Mouse (Mus musculus): ENCODE measurements at regions not wholly inside any gene's neighbourhood (a gene's known extent, or its start where the extent isn't known, plus 50 kb on each side); places are given as distances from the start of the nearest gene placed in this dataset.

- WGBS, result 85% methylated on average over 10 of the region's 10 CpGs
- Histone ChIP-seq H3K9me3 (no peaks in the 10 kb centered on the region), H3K27ac (no peak overlapping the region), H3K4me3 (no peak overlapping the region), H3K9ac (no peak overlapping the region), H3K36me3 (no peaks in the 10 kb centered on the region), H3K4me1 (peaks cover 10% of the 10 kb centered on the region), H3K4me2 (no peak overlapping the region), H3K27me3 (no peaks in the 10 kb centered on the region)
- no peak for ATAC-seq (ENCODE audit: borderline replicate concordance, extremely low read depth, low FRiP score, low TSS enrichment)
Observed at GRCm38 (mm10) chr2:74239586-74239985, 328.5 kb upstream of the Atp5g3 start.

- no peak for ATAC-seq (ENCODE audit: borderline replicate concordance, extremely low read depth, low FRiP score, low TSS enrichment)
- Histone ChIP-seq H3K27me3 (no peaks in the 10 kb centered on the region), H3K4me2 (no peak overlapping the region), H3K9me3 (no peaks in the 10 kb centered on the region), H3K36me3 (no peaks in the 10 kb centered on the region), H3K4me3 (no peak overlapping the region), H3K9ac (no peak overlapping the region), H3K4me1 (no peaks in the 10 kb centered on the region), H3K27ac (no peak overlapping the region)
- whole genome bisulfite sequencing, result 78% methylated on average over 3 of the region's 3 CpGs
Observed at GRCm38 (mm10) chr2:74217437-74217836, 306.3 kb upstream of the Atp5g3 start.

DNA sequence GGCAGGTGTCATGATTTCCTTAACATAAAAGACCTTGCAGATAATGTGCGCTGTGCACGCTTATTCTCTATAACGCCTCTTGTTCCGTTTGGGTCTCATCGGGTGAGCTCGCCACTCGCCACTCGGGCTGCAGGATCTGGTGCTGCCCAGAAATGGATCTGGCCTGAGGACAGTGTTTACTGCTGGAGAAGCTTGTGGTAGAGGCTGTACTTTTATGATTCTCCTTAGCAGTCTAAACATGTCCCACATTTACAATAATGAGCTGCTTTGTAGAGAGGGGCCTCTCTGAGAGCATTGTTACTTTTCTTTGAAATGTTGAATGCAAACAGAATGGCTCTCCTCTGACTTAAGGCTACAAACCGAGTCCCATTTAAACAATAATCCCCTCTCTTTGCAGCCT, 299.1 kb upstream of the Atp5g3 start:
- Histone ChIP-seq H3K27ac (no peak overlapping the region), H3K4me3 (no peak overlapping the region), H3K4me1 (no peaks in the 10 kb centered on the region), H3K9ac (no peak overlapping the region), H3K9me3 (no peaks in the 10 kb centered on the region), H3K4me2 (no peak overlapping the region), H3K36me3 (no peaks in the 10 kb centered on the region), H3K27me3 (no peaks in the 10 kb centered on the region)
- WGBS, result 71% methylated on average over 9 of the region's 9 CpGs
- no peak for ATAC-seq (ENCODE audit: borderline replicate concordance, extremely low read depth, low FRiP score, low TSS enrichment)

- Histone ChIP-seq H3K4me3 (no peak overlapping the region), H3K4me1 (no peaks in the 10 kb centered on the region), H3K4me2 (no peak overlapping the region), H3K27me3 (no peaks in the 10 kb centered on the region), H3K9me3 (no peaks in the 10 kb centered on the region), H3K27ac (no peak overlapping the region), H3K9ac (no peak overlapping the region), H3K36me3 (no peaks in the 10 kb centered on the region)
- 72% methylated on average over 3 of the region's 3 CpGs for WGBS
- no peak for ATAC-seq (ENCODE audit: borderline replicate concordance, extremely low read depth, low FRiP score, low TSS enrichment)
Observed at GRCm38 (mm10) chr2:74209421-74209917, 298.3 kb upstream of the Atp5g3 start.

GRCm38 (mm10) chr2:74207440-74207839, 296.3 kb upstream of the Atp5g3 start:
- no peak overlapping the region for H3K4me2 ChIP-seq
- H3K4me3 ChIP-seq, result no peak overlapping the region
- WGBS, result 53% methylated on average over 10 of the region's 10 CpGs
- H3K4me1 ChIP-seq, result no peaks in the 10 kb centered on the region
- H3K27ac ChIP-seq, result no peak overlapping the region
- no peak for ATAC-seq (ENCODE audit: borderline replicate concordance, extremely low read depth, low FRiP score, low TSS enrichment)
- H3K9me3 ChIP-seq, result no peaks in the 10 kb centered on the region
- no peaks in the 10 kb centered on the region for H3K36me3 ChIP-seq
- no peak overlapping the region for H3K9ac ChIP-seq
- no peaks in the 10 kb centered on the region for H3K27me3 ChIP-seq

- Histone ChIP-seq H3K9me3 (no peaks in the 10 kb centered on the region), H3K4me3 (no peak overlapping the region), H3K36me3 (no peaks in the 10 kb centered on the region), H3K4me2 (no peak overlapping the region), H3K9ac (no peak overlapping the region), H3K27ac (no peak overlapping the region), H3K4me1 (peaks cover 4% of the 10 kb centered on the region; the same call in 1 of the 2 replicates), H3K27me3 (no peaks in the 10 kb centered on the region)
- no peak for ATAC-seq (ENCODE audit: borderline replicate concordance, extremely low read depth, low FRiP score, low TSS enrichment)
- 42% methylated on average over 3 of the region's 3 CpGs for WGBS
Observed at GRCm38 (mm10) chr2:74202776-74203175, 291.6 kb upstream of the Atp5g3 start.

- no peaks in the 10 kb centered on the region for H3K36me3 ChIP-seq
- no peak for ATAC-seq (ENCODE audit: borderline replicate concordance, extremely low read depth, low FRiP score, low TSS enrichment)
- no peak overlapping the region for H3K27ac ChIP-seq
- no peak overlapping the region for H3K9ac ChIP-seq
- no peak overlapping the region for H3K4me3 ChIP-seq
- peaks cover 4% of the 10 kb centered on the region; the same call in 1 of the 2 replicates for H3K4me1 ChIP-seq
- no peaks in the 10 kb centered on the region for H3K9me3 ChIP-seq
- no peaks in the 10 kb centered on the region for H3K27me3 ChIP-seq
- 35% methylated on average over 11 of the region's 11 CpGs for WGBS
- H3K4me2 ChIP-seq, result no peak overlapping the region
Observed at GRCm38 (mm10) chr2:74201608-74202323, 290.6 kb upstream of the Atp5g3 start.

GRCm38 (mm10) chr2:74199550-74199949, 288.4 kb upstream of the Atp5g3 start:
- H3K4me2 ChIP-seq, result 0 out of 2 replicates have a peak overlapping the region, but pooled peaks have one; percentile 18

GRCm38 (mm10) chr2:74187963-74188790, 277.1 kb upstream of the Atp5g3 start:
- 0 out of 2 replicates have a peak overlapping the region, but pooled peaks have one; percentile 9 for H3K27ac ChIP-seq
- no peaks in the 10 kb centered on the region for H3K27me3 ChIP-seq
- H3K4me1 ChIP-seq, result 0 out of 2 replicates have a peak, but pooled peaks cover 6% of the 10 kb centered on the region
- WGBS, result 22% methylated on average over 8 of the region's 8 CpGs
- H3K9me3 ChIP-seq, result no peaks in the 10 kb centered on the region
- no peak overlapping the region for H3K4me3 ChIP-seq
- H3K4me2 ChIP-seq, result no peak overlapping the region
- no peaks in the 10 kb centered on the region for H3K36me3 ChIP-seq
- H3K9ac ChIP-seq, result no peak overlapping the region
- ATAC-seq (ENCODE audit: borderline replicate concordance, extremely low read depth, low FRiP score, low TSS enrichment), result no peak

More at GRCm38 (mm10) chr2:74199550-74199949, 288.4 kb upstream of the Atp5g3 start:
- H3K4me3 ChIP-seq, result no peak overlapping the region
- 5% methylated on average over 12 of the region's 12 CpGs for WGBS
- peaks cover 4% of the 10 kb centered on the region; the same call in 1 of the 2 replicates for H3K4me1 ChIP-seq
- ATAC-seq (ENCODE audit: borderline replicate concordance, extremely low read depth, low FRiP score, low TSS enrichment), result no peak
- no peaks in the 10 kb centered on the region for H3K9me3 ChIP-seq
- no peak overlapping the region for H3K27ac ChIP-seq
- H3K9ac ChIP-seq, result no peak overlapping the region
- no peaks in the 10 kb centered on the region for H3K36me3 ChIP-seq
- H3K27me3 ChIP-seq, result no peaks in the 10 kb centered on the region

- H3K9me3 ChIP-seq, result no peaks in the 10 kb centered on the region
- H3K4me3 ChIP-seq, result no peak overlapping the region
- no peak for ATAC-seq (ENCODE audit: borderline replicate concordance, extremely low read depth, low FRiP score, low TSS enrichment)
- WGBS, result 55% methylated on average over 1 of the region's 1 CpGs
- H3K4me2 ChIP-seq, result no peak overlapping the region
- H3K4me1 ChIP-seq, result no peaks in the 10 kb centered on the region
- no peak overlapping the region for H3K9ac ChIP-seq
- H3K36me3 ChIP-seq, result no peaks in the 10 kb centered on the region
- no peaks in the 10 kb centered on the region for H3K27me3 ChIP-seq
- no peak overlapping the region for H3K27ac ChIP-seq
Observed at GRCm38 (mm10) chr2:74178106-74178505, 267.0 kb upstream of the Atp5g3 start.

GRCm38 (mm10) chr2:74168776-74169570, 257.8 kb upstream of the Atp5g3 start:
- H3K9me3 ChIP-seq, result no peaks in the 10 kb centered on the region
- H3K27ac ChIP-seq, result no peak overlapping the region
- H3K36me3 ChIP-seq, result no peaks in the 10 kb centered on the region
- 39% methylated on average over 16 of the region's 16 CpGs for WGBS
- no peak for ATAC-seq (ENCODE audit: borderline replicate concordance, extremely low read depth, low FRiP score, low TSS enrichment)
- H3K27me3 ChIP-seq, result no peaks in the 10 kb centered on the region
- H3K4me2 ChIP-seq, result 0 out of 2 replicates have a peak overlapping the region, but pooled peaks have one; percentile 8
- 0 out of 2 replicates have a peak, but pooled peaks cover 6% of the 10 kb centered on the region for H3K4me1 ChIP-seq
- H3K4me3 ChIP-seq, result no peak overlapping the region
- no peak overlapping the region for H3K9ac ChIP-seq

Measured in lung, embryonic 15.5 days (tissue).